Mouse (Mus musculus) heart, adult 2 months (tissue): Measurements from ENCODE around the gene Wdr54. TPM values are rescaled to one million over a fixed set of nuclear protein-coding genes. Genes with fewer than 3 reads are reported as not detected.

Experiments
- DNase-seq, 2 experiments: peaks; one replicate each; pipeline ENCODE4 v3.0.0; 2021
- H3K27ac ChIP-seq: fragments of 200-600 bp; 2 replicates; pipeline ENCODE4 v1.8.1; 2022
- H3K27me3 ChIP-seq: fragments of 200-500 bp; 2 replicates; pipeline ENCODE4 v1.6.1; 2012; ENCODE audit warnings: mild to moderate bottlenecking, low read length, inconsistent platforms, mixed read lengths; ENCODE audit not compliant: control insufficient read depth, insufficient read depth
- H3K36me3 ChIP-seq: fragments of 200-500 bp; 2 replicates; pipeline ENCODE4 v1.6.1; 2012; ENCODE audit warnings: low read length, inconsistent platforms; ENCODE audit not compliant: control insufficient read depth, insufficient read depth
- H3K4me1 ChIP-seq: fragments of 200-500 bp; 2 replicates; pipeline ENCODE4 v1.6.1; 2011; ENCODE audit warnings: low read length; ENCODE audit not compliant: control insufficient read depth, insufficient read depth
- H3K4me3 ChIP-seq: fragments of 200-600 bp; 2 replicates; pipeline ENCODE4 v1.8.1; 2022
- H3K79me2 ChIP-seq: fragments of 200-500 bp; replicated peaks from 2 replicates; pipeline ENCODE4 v1.6.1; 2012; ENCODE audit warnings: mild to moderate bottlenecking, inconsistent platforms, low read length, moderate library complexity, mixed read lengths; ENCODE audit not compliant: control insufficient read depth, insufficient read depth
- H3K9ac ChIP-seq: fragments of 200-500 bp; 2 replicates; pipeline ENCODE4 v1.6.1; 2012; ENCODE audit warnings: low read depth, mild to moderate bottlenecking, control low read depth, inconsistent platforms, low read length, mixed read lengths
- CTCF ChIP-seq: fragments of 200-600 bp; IDR thresholded peaks from 2 replicates; pipeline ENCODE4 v1.8.1; 2022; ENCODE audit warnings: antibody characterized with exemption, mild to moderate bottlenecking, moderate library complexity
- EP300 ChIP-seq: fragments of 200-500 bp; IDR thresholded peaks from 2 replicates; pipeline ENCODE4 v1.6.1; 2011; ENCODE audit warnings: low read depth, low read length, control low read depth; ENCODE audit not compliant: insufficient read depth
- POLR2A ChIP-seq: fragments of 200-500 bp; IDR thresholded peaks from 2 replicates; pipeline ENCODE4 v1.6.1; 2011; ENCODE audit warnings: mild to moderate bottlenecking, low read depth, low read length, control low read depth; ENCODE audit not compliant: insufficient read depth
- WGBS: fragments of 180-500 bp; shearing (Covaris S2); methylation state at CpG from one replicate; pipeline ENCODE4 v1.1.7; 2018; 5-methylcytosine and 5-hydroxymethylcytosine counted together
- intact Hi-C: fragments of 180-260 bp; cut with DNase I; formaldehyde crosslinking; loops from one replicate; pipeline ENCODE4 v1.15.1; 2025
- long read RNA-seq: library from polyadenylated mRNA; stranded (forward); transcript quantifications from one replicate; pipeline ENCODE4 v2.0.0, GENCODE M21; 2021
- polyA plus RNA-seq: library from polyadenylated mRNA; depleted of rRNA; stranded (reverse); fragments of >200 nt; gene quantifications from 2 replicates; pipeline ENCODE4 v1.2.3, GENCODE M21; 2012; rRNA removed
- total RNA-seq, 2 experiments: library from RNA; stranded (reverse); gene quantifications; 2 replicates each; pipeline ENCODE4 v1.2.3; 2021

Gene Wdr54
- total RNA-seq (1 to 10 TPM in 1 of 2 experiments, under 1 TPM in 1; 0.89 to 1.3 TPM), polyA plus RNA-seq (2.1 and 2.7 TPM in 2 replicates)
- long read RNA-seq, partial matches to known transcripts: 1 of 1 reads
- long read RNA-seq, other reads (novel, unspliced or antisense): 0 of 1 reads

GRCm38 (mm10) chr6:83156259-83156684, at the start of gene Wdr54, which contains the start of gene 1700003E16Rik:
TSS of gene Wdr54 (minus strand) at chr6:83156397.
TSS of gene 1700003E16Rik (plus strand) at chr6:83156404.
- TF ChIP-seq CTCF (no peak), EP300 (no peak), POLR2A (no peak)
- H3K4me3 ChIP-seq: peak within 1 kb of the TSS; percentile 52
- intact Hi-C loops: no loop called here
- no peaks in the 10 kb centered on the region for H3K27me3 ChIP-seq
- no peaks in the 10 kb centered on the region for H3K36me3 ChIP-seq
- H3K4me1 ChIP-seq: peaks cover 1% of the 10 kb centered on the region; the same call in 1 of the 2 replicates
- H3K27ac ChIP-seq: no peak within 1 kb of the TSS
- WGBS: 2% methylated on average over 32 of the region's 32 CpGs
- peak; percentile 66 to 75 for DNase-seq
- H3K9ac ChIP-seq: peak within 1 kb of the TSS; percentile 53
- H3K79me2 ChIP-seq: no peaks in the 10 kb centered on the region

- intact Hi-C loops: no loop called here
- TF ChIP-seq CTCF (no peak), POLR2A (no peak), EP300 (no peak)
- H3K4me3 ChIP-seq: no peak overlapping the region
- H3K79me2 ChIP-seq: no peaks in the 10 kb centered on the region
- no peak overlapping the region for H3K27ac ChIP-seq
- no peak overlapping the region for H3K9ac ChIP-seq
- no peaks in the 10 kb centered on the region for H3K27me3 ChIP-seq
- no peak for DNase-seq
- WGBS: 94% methylated on average over 3 of the region's 3 CpGs
- no peaks in the 10 kb centered on the region for H3K36me3 ChIP-seq
- H3K4me1 ChIP-seq: no peaks in the 10 kb centered on the region
These were observed 49.7 kb upstream of the Wdr54 start for GRCm38 (mm10) chr6:83205851-83206250.

GRCm38 (mm10) chr6:83203320-83203719, 47.1 kb upstream of the Wdr54 start:
- Histone ChIP-seq H3K27ac (no peak overlapping the region), H3K36me3 (no peaks in the 10 kb centered on the region), H3K4me1 (no peaks in the 10 kb centered on the region), H3K9ac (no peak overlapping the region), H3K79me2 (no peaks in the 10 kb centered on the region), H3K4me3 (no peak overlapping the region), H3K27me3 (no peaks in the 10 kb centered on the region)
- DNase-seq: no peak
- intact Hi-C loops: no loop called here
- 86% methylated on average over 4 of the region's 4 CpGs for WGBS
- TF ChIP-seq POLR2A: no peak
- no peak for TF ChIP-seq EP300
- TF ChIP-seq CTCF: no peak

GRCm38 (mm10) chr6:83197345-83198004, 41.3 kb upstream of the Wdr54 start:
- H3K27me3 ChIP-seq: no peaks in the 10 kb centered on the region
- 50% methylated on average over 15 of the region's 15 CpGs for WGBS
- no peak overlapping the region for H3K4me3 ChIP-seq
- H3K9ac ChIP-seq: no peak overlapping the region
- H3K27ac ChIP-seq: no peak overlapping the region
- peak; percentile 51 for TF ChIP-seq CTCF
- TF ChIP-seq EP300: no peak
- peak; percentile 25 to 47 for DNase-seq
- no peaks in the 10 kb centered on the region for H3K36me3 ChIP-seq
- H3K4me1 ChIP-seq: no peaks in the 10 kb centered on the region
- H3K79me2 ChIP-seq: no peaks in the 10 kb centered on the region
- intact Hi-C loops: no loop called here

- no peak for TF ChIP-seq EP300
- no peak for TF ChIP-seq CTCF
- no peak for TF ChIP-seq POLR2A
- H3K79me2 ChIP-seq: no peaks in the 10 kb centered on the region
- H3K4me1 ChIP-seq: no peaks in the 10 kb centered on the region
- no peaks in the 10 kb centered on the region for H3K27me3 ChIP-seq
- H3K36me3 ChIP-seq: no peaks in the 10 kb centered on the region
- WGBS: 91% methylated on average over 7 of the region's 7 CpGs
- H3K9ac ChIP-seq: no peak overlapping the region
- intact Hi-C loops: no loop called here
- H3K27ac ChIP-seq: no peak overlapping the region
- DNase-seq: no peak
- H3K4me3 ChIP-seq: no peak overlapping the region
These were observed 37.4 kb upstream of the Wdr54 start for GRCm38 (mm10) chr6:83193571-83193970.

- H3K36me3 ChIP-seq: no peaks in the 10 kb centered on the region
- no peak for DNase-seq
- no peak overlapping the region for H3K27ac ChIP-seq
- TF ChIP-seq CTCF: no peak
- no peak for TF ChIP-seq POLR2A
- no peak for TF ChIP-seq EP300
- no peaks in the 10 kb centered on the region for H3K27me3 ChIP-seq
- 89% methylated on average over 2 of the region's 2 CpGs for WGBS
- H3K4me1 ChIP-seq: no peaks in the 10 kb centered on the region
- H3K4me3 ChIP-seq: no peak overlapping the region
- H3K9ac ChIP-seq: no peak overlapping the region
- intact Hi-C loops: no loop called here
- no peaks in the 10 kb centered on the region for H3K79me2 ChIP-seq
These were observed 30.7 kb upstream of the Wdr54 start for GRCm38 (mm10) chr6:83186946-83187345.
